Mouse (Mus musculus): ENCODE measurements at regions not wholly inside any gene's neighbourhood (a gene's known extent, or its start where the extent isn't known, plus 50 kb on each side); places are given as distances from the start of the nearest gene placed in this dataset.
A peak's percentile ranks its signal among the peaks of the same experiment; 100 is the strongest.
"Not testable (repeated sequence)": the region's sequence is repeated elsewhere in the genome, so short reads cannot be mapped to it uniquely, and the experiment has no call there.

- DNase-seq (no peak), ATAC-seq (no peak)
- 58% methylated on average over 1 of the region's 1 CpGs for WGBS (ENCODE audit: insufficient replicate concordance)
- Histone ChIP-seq H3K9ac (replicated peaks) (no peak overlapping the region), H3K4me1 (ENCODE audit: insufficient read depth) (no peaks in the 10 kb centered on the region), H3K9me3 (ENCODE audit: low read length) (no peaks in the 10 kb centered on the region), H3K27ac (ENCODE audit: low read depth) (no peak overlapping the region), H3K4me3 (ENCODE audit: low read depth, low read length) (no peak overlapping the region), H3K4me2 (ENCODE audit: low read depth, low read length) (no peak overlapping the region), H3K36me3 (replicated peaks; ENCODE audit: insufficient read depth, low read length) (no peaks in the 10 kb centered on the region), H3K27me3 (ENCODE audit: insufficient read depth, low read length) (no peaks in the 10 kb centered on the region)
- TF ChIP-seq EP300 (IDR thresholded peaks at IDR 0.05; ENCODE audit: low read depth) (no peak), CTCF (IDR thresholded peaks at IDR 0.05; ENCODE audit: low read depth) (no peak)
These were observed 175.0 kb upstream of the Ngly1 start for GRCm38 (mm10) chr14:16074089-16074488.

GRCm38 (mm10) chr14:16079096-16079495 lies 170.0 kb upstream of the Ngly1 start:
- TF ChIP-seq CTCF (IDR thresholded peaks at IDR 0.05; ENCODE audit: low read depth) (no peak), EP300 (IDR thresholded peaks at IDR 0.05; ENCODE audit: low read depth) (no peak)
- Histone ChIP-seq H3K27me3 (ENCODE audit: insufficient read depth, low read length) (no peaks in the 10 kb centered on the region), H3K27ac (ENCODE audit: low read depth) (no peak overlapping the region), H3K4me1 (ENCODE audit: insufficient read depth) (no peaks in the 10 kb centered on the region), H3K4me3 (ENCODE audit: low read depth, low read length) (no peak overlapping the region), H3K4me2 (ENCODE audit: low read depth, low read length) (no peak overlapping the region), H3K36me3 (replicated peaks; ENCODE audit: insufficient read depth, low read length) (no peaks in the 10 kb centered on the region), H3K9ac (replicated peaks) (no peak overlapping the region), H3K9me3 (ENCODE audit: low read length) (no peaks in the 10 kb centered on the region)
- DNase-seq (no peak), ATAC-seq (no peak)
- 75% methylated on average over 1 of the region's 1 CpGs for WGBS (ENCODE audit: insufficient replicate concordance)

GRCm38 (mm10) chr14:16087231-16087630 lies 161.8 kb upstream of the Ngly1 start:
- not testable (repeated sequence) for H3K9ac ChIP-seq (replicated peaks); H3K36me3 ChIP-seq (replicated peaks; ENCODE audit: insufficient read depth, low read length); H3K9me3 ChIP-seq (ENCODE audit: low read length); H3K4me3 ChIP-seq (ENCODE audit: low read depth, low read length); H3K27me3 ChIP-seq (ENCODE audit: insufficient read depth, low read length); DNase-seq; H3K4me2 ChIP-seq (ENCODE audit: low read depth, low read length); H3K4me1 ChIP-seq (ENCODE audit: insufficient read depth); ATAC-seq; H3K27ac ChIP-seq (ENCODE audit: low read depth)

GRCm38 (mm10) chr14:16092391-16093132 lies 156.5 kb upstream of the Ngly1 start:
- 83% methylated on average over 4 of the region's 4 CpGs for WGBS (ENCODE audit: insufficient replicate concordance)
- Histone ChIP-seq H3K9ac (replicated peaks) (no peak overlapping the region), H3K4me2 (ENCODE audit: low read depth, low read length) (no peak overlapping the region), H3K27me3 (ENCODE audit: insufficient read depth, low read length) (no peaks in the 10 kb centered on the region), H3K27ac (ENCODE audit: low read depth) (no peak overlapping the region), H3K4me1 (ENCODE audit: insufficient read depth) (no peaks in the 10 kb centered on the region), H3K4me3 (ENCODE audit: low read depth, low read length) (no peak overlapping the region), H3K9me3 (ENCODE audit: low read length) (no peaks in the 10 kb centered on the region), H3K36me3 (replicated peaks; ENCODE audit: insufficient read depth, low read length) (no peaks in the 10 kb centered on the region)
- ATAC-seq = no peak
- no peak for DNase-seq
- no peak for TF ChIP-seq CTCF (IDR thresholded peaks at IDR 0.05; ENCODE audit: low read depth)
- no peak for TF ChIP-seq EP300 (IDR thresholded peaks at IDR 0.05; ENCODE audit: low read depth)

GRCm38 (mm10) chr14:16093133-16093505 lies 156.0 kb upstream of the Ngly1 start:
- ATAC-seq (no peak), DNase-seq (no peak)
- WGBS (ENCODE audit: insufficient replicate concordance) = 46% methylated on average over 2 of the region's 2 CpGs
- no peaks in the 10 kb centered on the region for H3K9me3 ChIP-seq (ENCODE audit: low read length)
- no peak overlapping the region for H3K9ac ChIP-seq (replicated peaks)
- no peak overlapping the region for H3K4me2 ChIP-seq (ENCODE audit: low read depth, low read length)
- H3K4me1 ChIP-seq (ENCODE audit: insufficient read depth) = no peaks in the 10 kb centered on the region
- H3K36me3 ChIP-seq (replicated peaks; ENCODE audit: insufficient read depth, low read length) = no peaks in the 10 kb centered on the region
- H3K27me3 ChIP-seq (ENCODE audit: insufficient read depth, low read length) = no peaks in the 10 kb centered on the region
- H3K4me3 ChIP-seq (ENCODE audit: low read depth, low read length) = no peak overlapping the region
- TF ChIP-seq EP300 (IDR thresholded peaks at IDR 0.05; ENCODE audit: low read depth) (no peak), CTCF (IDR thresholded peaks at IDR 0.05; ENCODE audit: low read depth) (no peak)
- H3K27ac ChIP-seq (ENCODE audit: low read depth) = no peak overlapping the region

- ATAC-seq = no peak
- Histone ChIP-seq H3K4me3 (ENCODE audit: low read depth, low read length) (no peak overlapping the region), H3K4me1 (ENCODE audit: insufficient read depth) (no peaks in the 10 kb centered on the region), H3K9ac (replicated peaks) (no peak overlapping the region), H3K4me2 (ENCODE audit: low read depth, low read length) (no peak overlapping the region), H3K27me3 (ENCODE audit: insufficient read depth, low read length) (no peaks in the 10 kb centered on the region), H3K9me3 (ENCODE audit: low read length) (no peaks in the 10 kb centered on the region), H3K36me3 (replicated peaks; ENCODE audit: insufficient read depth, low read length) (no peaks in the 10 kb centered on the region), H3K27ac (ENCODE audit: low read depth) (no peak overlapping the region)
- TF ChIP-seq EP300 (IDR thresholded peaks at IDR 0.05; ENCODE audit: low read depth) (no peak), CTCF (IDR thresholded peaks at IDR 0.05; ENCODE audit: low read depth) (no peak)
- 78% methylated on average over 1 of the region's 1 CpGs for WGBS (ENCODE audit: insufficient replicate concordance)
- DNase-seq = no peak
These were observed 139.7 kb upstream of the Ngly1 start for GRCm38 (mm10) chr14:16109414-16109813.

GRCm38 (mm10) chr14:16132672-16133071 lies 116.4 kb upstream of the Ngly1 start:
- Histone ChIP-seq H3K4me2 (ENCODE audit: low read depth, low read length) (no peak overlapping the region), H3K4me3 (ENCODE audit: low read depth, low read length) (no peak overlapping the region), H3K27ac (ENCODE audit: low read depth) (no peak overlapping the region), H3K9ac (replicated peaks) (no peak overlapping the region), H3K4me1 (ENCODE audit: insufficient read depth) (no peaks in the 10 kb centered on the region), H3K9me3 (ENCODE audit: low read length) (no peaks in the 10 kb centered on the region), H3K36me3 (replicated peaks; ENCODE audit: insufficient read depth, low read length) (no peaks in the 10 kb centered on the region), H3K27me3 (ENCODE audit: insufficient read depth, low read length) (no peaks in the 10 kb centered on the region)
- DNase-seq = no peak
- TF ChIP-seq CTCF (IDR thresholded peaks at IDR 0.05; ENCODE audit: low read depth) (0 out of 2 replicates have a peak, but pooled peaks have one; percentile 15), EP300 (IDR thresholded peaks at IDR 0.05; ENCODE audit: low read depth) (no peak)
- 77% methylated on average over 3 of the region's 3 CpGs for WGBS (ENCODE audit: insufficient replicate concordance)
- ATAC-seq = no peak
